Mouse (Mus musculus) limb, embryonic 12.5 days (tissue): ENCODE results near the gene Nudt8. TPM values are rescaled to one million over a fixed set of nuclear protein-coding genes. Genes with fewer than 3 reads are reported as not detected.
"Not testable (repeated sequence)": the region's sequence is repeated elsewhere in the genome, so short reads cannot be mapped to it uniquely, and the experiment has no call there.

Experiments
- ATAC-seq: fragments of 200-750 bp; cut with Nextera tagmentation; 2 replicates; pipeline ENCODE4 v1.8.0; 2017; ENCODE audit warnings: low read depth, moderate TSS enrichment; ENCODE audit not compliant: insufficient number of reproducible peaks, insufficient read depth, low FRiP score, low TSS enrichment
- H3K27ac ChIP-seq: fragments of 300-500 bp; sonication (generic); 2 replicates; pipeline ENCODE4 v1.5.1; 2016; ENCODE audit warnings: mild to moderate bottlenecking, moderate library complexity
- H3K27me3 ChIP-seq: fragments of 300-500 bp; sonication (generic); 2 replicates; pipeline ENCODE4 v1.6.1; 2016; ENCODE audit warnings: mild to moderate bottlenecking, moderate library complexity
- H3K36me3 ChIP-seq: fragments of 300-500 bp; sonication (generic); 2 replicates; pipeline ENCODE4 v1.6.1; 2016; ENCODE audit warnings: mild to moderate bottlenecking, moderate library complexity
- H3K4me1 ChIP-seq: fragments of 300-500 bp; sonication (generic); replicated peaks from 2 replicates; pipeline ENCODE4 v1.6.1; 2016
- H3K4me2 ChIP-seq: fragments of 300-500 bp; sonication (generic); 2 replicates; pipeline ENCODE4 v1.6.1; 2016; ENCODE audit warnings: mild to moderate bottlenecking, moderate library complexity
- H3K4me3 ChIP-seq: fragments of 300-500 bp; sonication (generic); replicated peaks from 2 replicates; pipeline ENCODE4 v1.5.1; 2016; ENCODE audit warnings: mild to moderate bottlenecking
- H3K9ac ChIP-seq: fragments of 300-500 bp; sonication (generic); replicated peaks from 2 replicates; pipeline ENCODE4 v1.6.1; 2016; ENCODE audit warnings: mild to moderate bottlenecking, moderate library complexity
- H3K9me3 ChIP-seq: fragments of 300-500 bp; sonication (generic); 2 replicates; pipeline ENCODE4 v1.6.1; 2016; ENCODE audit warnings: mild to moderate bottlenecking, moderate library complexity
- WGBS: fragments of 180-500 bp; shearing (Covaris S2); methylation state at CpG from one replicate; pipeline ENCODE4 v1.1.7; 2016; 5-methylcytosine and 5-hydroxymethylcytosine counted together
- polyA plus RNA-seq: library from polyadenylated mRNA; unstranded; fragments of >200 nt; fragmentation: Nextera tagmentation; extraction: Ambion mirVana; gene quantifications from 2 replicates; pipeline ENCODE4 v1.2.1, GENCODE M21; 2016

Gene Nudt8
- polyA plus RNA-seq, 1 experiment from 2014 or later, result 30.8 TPM

- no peak for ATAC-seq
- no peak overlapping the region for H3K4me2 ChIP-seq
- H3K4me1 ChIP-seq, result 0 out of 2 replicates have a peak, but pooled peaks cover 3% of the 10 kb centered on the region
- no peaks in the 10 kb centered on the region for H3K27me3 ChIP-seq
- H3K9me3 ChIP-seq, result no peaks in the 10 kb centered on the region
- H3K36me3 ChIP-seq, result no peaks in the 10 kb centered on the region
- 75% methylated on average over 4 of the region's 4 CpGs for WGBS
- no peak overlapping the region for H3K27ac ChIP-seq
- no peak overlapping the region for H3K4me3 ChIP-seq
- H3K9ac ChIP-seq, result no peak overlapping the region
Observed at GRCm38 (mm10) chr19:3964030-3964429, 36.4 kb upstream of the Nudt8 start.

GRCm38 (mm10) chr19:3966330-3967075 lies 33.9 kb upstream of the Nudt8 start:
- Histone ChIP-seq H3K4me2 (no peak overlapping the region), H3K27ac (no peak overlapping the region), H3K27me3 (0 out of 2 replicates have a peak, but pooled peaks cover 3% of the 10 kb centered on the region), H3K9me3 (no peaks in the 10 kb centered on the region), H3K36me3 (no peaks in the 10 kb centered on the region), H3K9ac (no peak overlapping the region), H3K4me1 (0 out of 2 replicates have a peak, but pooled peaks cover 7% of the 10 kb centered on the region), H3K4me3 (no peak overlapping the region)
- 70% methylated on average over 11 of the region's 11 CpGs for WGBS
- ATAC-seq, result no peak

GRCm38 (mm10) chr19:3967258-3967657 lies 33.1 kb upstream of the Nudt8 start:
- Histone ChIP-seq H3K9ac (no peak overlapping the region), H3K27me3 (0 out of 2 replicates have a peak, but pooled peaks cover 3% of the 10 kb centered on the region), H3K27ac (no peak overlapping the region), H3K4me1 (0 out of 2 replicates have a peak, but pooled peaks cover 8% of the 10 kb centered on the region), H3K4me2 (no peak overlapping the region), H3K9me3 (no peaks in the 10 kb centered on the region), H3K36me3 (no peaks in the 10 kb centered on the region), H3K4me3 (no peak overlapping the region)
- no peak for ATAC-seq
- 51% methylated on average over 3 of the region's 3 CpGs for WGBS

- Histone ChIP-seq H3K36me3 (no peaks in the 10 kb centered on the region), H3K4me2 (no peak within 1 kb of the TSS), H3K4me3 (no peak within 1 kb of the TSS), H3K9ac (no peak within 1 kb of the TSS), H3K27ac (no peak within 1 kb of the TSS), H3K9me3 (no peaks in the 10 kb centered on the region), H3K4me1 (0 out of 2 replicates have a peak, but pooled peaks cover 14% of the 10 kb centered on the region), H3K27me3 (0 out of 2 replicates have a peak, but pooled peaks cover 3% of the 10 kb centered on the region)
- no peak for ATAC-seq
- WGBS, result 23% methylated on average over 9 of the region's 9 CpGs
Observed at GRCm38 (mm10) chr19:3972229-3972628, 28.2 kb upstream of the Nudt8 start, which contains the start of gene Aldh3b2. Aldh3b2 (plus strand) TSS chr19:3972328.

- not testable (repeated sequence) for H3K27me3 ChIP-seq, H3K4me3 ChIP-seq, H3K4me1 ChIP-seq, H3K9ac ChIP-seq, H3K9me3 ChIP-seq, H3K27ac ChIP-seq, ATAC-seq, H3K4me2 ChIP-seq, H3K36me3 ChIP-seq
- WGBS, result 82% methylated on average over 6 of the region's 6 CpGs
Observed at GRCm38 (mm10) chr19:3974608-3975007, 25.8 kb upstream of the Nudt8 start.

GRCm38 (mm10) chr19:3975866-3976265 lies 24.5 kb upstream of the Nudt8 start:
- ATAC-seq, result no peak
- WGBS, result 75% methylated on average over 2 of the region's 2 CpGs

GRCm38 (mm10) chr19:3980309-3980708 lies 20.1 kb upstream of the Nudt8 start:
- ATAC-seq, result peak; percentile 46; the same call in 1 of the 2 replicates
- 12% methylated on average over 4 of the region's 4 CpGs for WGBS
- no peaks in the 10 kb centered on the region for H3K9me3 ChIP-seq
- H3K27ac ChIP-seq, result no peak overlapping the region
- H3K4me2 ChIP-seq, result no peak overlapping the region
- H3K9ac ChIP-seq, result no peak overlapping the region
- H3K36me3 ChIP-seq, result no peaks in the 10 kb centered on the region
- peaks cover 17% of the 10 kb centered on the region for H3K4me1 ChIP-seq
- H3K4me3 ChIP-seq, result no peak overlapping the region
- H3K27me3 ChIP-seq, result no peaks in the 10 kb centered on the region

More at GRCm38 (mm10) chr19:3975866-3976265, 24.5 kb upstream of the Nudt8 start:
- Histone ChIP-seq H3K9me3 (no peaks in the 10 kb centered on the region), H3K4me3 (no peak overlapping the region), H3K4me2 (no peak overlapping the region), H3K36me3 (no peaks in the 10 kb centered on the region), H3K27ac (no peak overlapping the region), H3K27me3 (no peaks in the 10 kb centered on the region), H3K9ac (no peak overlapping the region), H3K4me1 (0 out of 2 replicates have a peak, but pooled peaks cover 7% of the 10 kb centered on the region)

- no peak for ATAC-seq
- 76% methylated on average over 9 of the region's 9 CpGs for WGBS
Observed at GRCm38 (mm10) chr19:3980917-3981316, 19.5 kb upstream of the Nudt8 start.

GRCm38 (mm10) chr19:3983527-3984200 lies 16.7 kb upstream of the Nudt8 start:
- no peaks in the 10 kb centered on the region for H3K36me3 ChIP-seq
- no peak overlapping the region for H3K4me3 ChIP-seq
- H3K27ac ChIP-seq, result peak overlapping the region; percentile 37; the same call in 1 of the 2 replicates
- peaks cover 35% of the 10 kb centered on the region for H3K4me1 ChIP-seq
- H3K9me3 ChIP-seq, result no peaks in the 10 kb centered on the region; the same call in 1 of the 2 replicates
- H3K27me3 ChIP-seq, result no peaks in the 10 kb centered on the region
- H3K9ac ChIP-seq, result no peak overlapping the region
- 49% methylated on average over 9 of the region's 9 CpGs for WGBS
- H3K4me2 ChIP-seq, result no peak overlapping the region
- ATAC-seq, result no peak

More at GRCm38 (mm10) chr19:3980917-3981316, 19.5 kb upstream of the Nudt8 start:
- Histone ChIP-seq H3K9ac (no peak overlapping the region), H3K27ac (no peak overlapping the region), H3K4me1 (peaks cover 21% of the 10 kb centered on the region), H3K9me3 (no peaks in the 10 kb centered on the region), H3K36me3 (no peaks in the 10 kb centered on the region), H3K4me3 (no peak overlapping the region), H3K4me2 (no peak overlapping the region), H3K27me3 (no peaks in the 10 kb centered on the region)

- Histone ChIP-seq H3K27ac (peak overlapping the region; percentile 53; the same call in 1 of the 2 replicates), H3K36me3 (no peaks in the 10 kb centered on the region), H3K4me1 (peaks cover 35% of the 10 kb centered on the region), H3K4me3 (no peak overlapping the region), H3K27me3 (no peaks in the 10 kb centered on the region), H3K9me3 (no peaks in the 10 kb centered on the region; the same call in 1 of the 2 replicates), H3K9ac (no peak overlapping the region), H3K4me2 (no peak overlapping the region)
- WGBS, result 43% methylated on average over 8 of the region's 8 CpGs
- ATAC-seq, result no peak
Observed at GRCm38 (mm10) chr19:3985261-3985681, 15.1 kb upstream of the Nudt8 start.

GRCm38 (mm10) chr19:3986334-3986733 lies 14.0 kb upstream of the Nudt8 start, which contains the start of gene Acy3:
Acy3 (plus strand) TSS chr19:3986570.
- Histone ChIP-seq H3K27ac (peak within 1 kb of the TSS; percentile 53; the same call in 1 of the 2 replicates), H3K4me3 (peak within 1 kb of the TSS; percentile 17; the same call in 1 of the 2 replicates), H3K4me1 (peaks cover 35% of the 10 kb centered on the region), H3K27me3 (0 out of 2 replicates have a peak, but pooled peaks cover 5% of the 10 kb centered on the region), H3K9me3 (no peaks in the 10 kb centered on the region; the same call in 1 of the 2 replicates), H3K4me2 (peak within 1 kb of the TSS; percentile 33), H3K36me3 (no peaks in the 10 kb centered on the region), H3K9ac (peak within 1 kb of the TSS; percentile 8; the same call in 1 of the 2 replicates)
- ATAC-seq, result peak; percentile 39; the same call in 1 of the 2 replicates
- WGBS, result 14% methylated on average over 8 of the region's 8 CpGs
